Mouse (Mus musculus) heart, postnatal 10 days (tissue): Measurements from ENCODE around the gene Phf21a. TPM values are rescaled to one million over a fixed set of nuclear protein-coding genes. Genes with fewer than 3 reads are reported as not detected.
A peak's percentile ranks its signal among the peaks of the same experiment; 100 is the strongest.

ENCODE experiments used
- DNase-seq, 2 experiments: peaks; one replicate each; pipeline ENCODE4 v3.0.0; 2021
- intact Hi-C: fragments of 180-260 bp; cut with DNase I; formaldehyde crosslinking; loops from one replicate; pipeline ENCODE4 v1.15.1; 2025
- total RNA-seq, 2 experiments: library from RNA; stranded (reverse); gene quantifications; 2 replicates each; pipeline ENCODE4 v1.2.3; 2021

Phf21a gene
- total RNA-seq, 2 experiments from 2014 or later = 31.3 to 42.1 TPM

DNA sequence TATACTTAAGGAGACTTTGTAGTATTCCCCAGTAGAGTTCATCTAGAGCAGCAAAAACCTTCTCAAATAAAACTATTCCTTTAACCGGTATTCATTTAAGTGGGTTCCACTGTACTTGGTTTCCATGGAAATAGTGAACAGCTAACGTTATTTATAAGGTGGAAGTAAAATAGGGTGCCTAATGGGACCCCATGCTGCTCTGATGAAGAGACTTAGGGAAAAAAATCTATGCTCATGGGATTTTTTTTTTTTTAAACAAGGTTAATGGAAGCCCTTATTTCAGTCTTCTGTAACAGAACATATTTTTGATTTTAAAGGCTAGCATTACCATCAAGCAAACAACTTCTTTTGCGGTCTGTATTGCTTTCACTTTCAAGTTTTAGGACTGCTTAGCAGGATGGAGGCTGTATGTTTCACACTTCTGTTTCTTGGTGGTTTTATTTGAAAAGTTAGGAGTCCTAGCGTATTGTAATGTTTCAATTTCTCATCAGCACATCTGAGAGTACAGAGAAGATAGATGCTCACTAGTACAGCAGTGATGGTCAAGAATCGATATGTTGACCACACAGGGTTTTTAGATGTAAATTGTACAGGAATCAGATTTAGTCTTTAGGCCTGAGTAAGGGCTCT, 112.2 kb downstream of the Phf21a start:
- intact Hi-C loops = no loop called here

DNA sequence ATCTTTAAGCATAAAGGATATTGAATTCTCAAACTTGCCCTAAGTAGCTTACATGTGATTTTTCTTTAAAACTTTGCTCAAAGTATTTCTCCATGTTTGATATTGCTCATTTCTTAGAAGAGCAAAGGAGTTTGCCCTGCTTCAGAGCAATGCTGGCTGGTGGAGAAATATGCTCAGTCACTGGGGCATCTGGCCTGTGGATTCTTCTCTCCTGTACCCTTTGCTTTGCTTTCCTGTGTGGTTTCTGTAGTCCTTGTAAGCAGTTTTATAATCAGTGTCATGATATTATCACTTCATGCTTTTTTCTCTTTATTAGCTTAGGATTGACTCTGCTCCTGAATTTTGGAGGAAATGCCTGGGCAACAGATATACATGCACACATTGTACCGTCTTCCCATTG, 117.5 kb downstream of the Phf21a start:
- intact Hi-C loops = no loop called here
- DNase-seq = no peak

More for the DNA sequence above, 112.2 kb downstream of the Phf21a start:
- DNase-seq = no peak

GRCm38 (mm10) chr2:92221431-92221830, 128.5 kb downstream of the Phf21a start:
- no peak for DNase-seq
- intact Hi-C loops = no loop called here

DNA sequence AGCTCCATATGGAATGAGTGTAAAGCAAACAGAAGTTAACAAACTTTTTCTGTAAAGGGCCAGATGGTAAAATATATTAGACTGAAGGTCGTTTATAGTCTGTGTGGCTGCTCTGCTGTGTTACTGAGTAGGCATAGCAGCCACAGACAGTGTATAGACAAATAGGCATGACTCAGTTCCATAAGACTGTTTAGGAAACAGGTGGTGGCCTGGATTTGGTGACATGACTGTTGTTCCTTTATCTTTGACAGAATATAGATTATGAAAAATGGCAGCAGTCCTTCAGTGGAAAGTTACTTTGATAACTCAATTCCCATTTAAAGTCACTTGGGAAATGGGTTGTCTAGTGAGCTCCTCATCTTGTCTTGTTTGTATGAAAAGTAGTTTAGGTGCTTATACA, 132.7 kb downstream of the Phf21a start:
- intact Hi-C loops = no loop called here
- no peak for DNase-seq

GRCm38 (mm10) chr2:92229973-92230372, 137.1 kb downstream of the Phf21a start:
- intact Hi-C loops = no loop called here
- DNase-seq = no peak

- intact Hi-C loops = no loop called here
- no peak for DNase-seq
These were observed 138.8 kb downstream of the Phf21a start for GRCm38 (mm10) chr2:92231706-92232105.

DNA sequence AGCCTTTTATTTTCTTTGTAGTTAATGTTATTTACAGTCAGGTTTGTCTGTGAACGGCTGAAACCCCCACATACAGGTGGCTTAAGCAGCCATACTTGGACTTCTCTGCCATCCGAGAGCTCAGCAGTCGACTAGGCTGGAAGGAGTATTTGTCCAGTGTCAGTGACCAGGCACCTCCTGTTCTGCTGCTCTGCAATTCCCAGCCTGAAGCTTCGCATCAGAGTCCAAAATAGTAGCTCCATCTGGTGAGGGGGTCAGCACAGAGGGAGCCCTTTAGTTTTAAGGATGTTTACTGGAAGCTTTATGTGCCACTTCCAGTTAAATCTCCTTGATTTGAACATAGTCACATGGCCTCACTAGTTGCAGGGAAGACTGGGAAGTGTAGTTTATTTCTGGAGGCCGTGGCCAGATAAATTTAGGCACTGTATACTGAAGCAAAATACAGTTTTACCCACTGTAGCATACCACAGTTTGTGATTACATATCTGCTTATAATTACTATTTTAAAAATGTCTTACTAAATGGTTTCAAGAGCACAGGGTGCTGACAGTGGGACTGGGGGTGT, 141.9 kb downstream of the Phf21a start:
- intact Hi-C loops = no loop called here
- DNase-seq = no peak

DNA sequence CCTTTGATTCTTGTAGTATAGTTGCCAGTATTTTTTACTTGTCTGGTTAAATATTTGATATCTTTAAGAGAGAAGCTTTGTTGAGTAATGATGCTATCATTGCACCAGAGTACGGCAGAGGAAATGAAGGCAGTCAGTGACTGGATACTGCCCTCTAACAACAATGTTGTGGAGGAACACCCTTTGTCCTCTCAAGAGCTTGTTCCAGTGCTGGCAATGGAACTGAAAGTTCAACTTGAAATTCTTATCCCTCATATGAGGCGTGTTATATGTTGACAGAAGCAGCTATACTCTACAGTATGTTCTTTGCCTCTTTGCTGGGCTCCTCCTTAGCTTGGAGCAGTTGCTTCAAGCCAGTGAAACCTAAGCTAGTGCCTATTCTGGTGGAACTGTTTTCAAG, 147.4 kb downstream of the Phf21a start:
- DNase-seq = no peak
- intact Hi-C loops = no loop called here

- intact Hi-C loops = no loop called here
- no peak for DNase-seq
These were observed 147.9 kb downstream of the Phf21a start for GRCm38 (mm10) chr2:92240816-92241215.

GRCm38 (mm10) chr2:92241317-92241716, 148.4 kb downstream of the Phf21a start:
- intact Hi-C loops = no loop called here
- DNase-seq = no peak

GRCm38 (mm10) chr2:92246112-92246511, 153.2 kb downstream of the Phf21a start:
- intact Hi-C loops = no loop called here
- DNase-seq = no peak

DNA sequence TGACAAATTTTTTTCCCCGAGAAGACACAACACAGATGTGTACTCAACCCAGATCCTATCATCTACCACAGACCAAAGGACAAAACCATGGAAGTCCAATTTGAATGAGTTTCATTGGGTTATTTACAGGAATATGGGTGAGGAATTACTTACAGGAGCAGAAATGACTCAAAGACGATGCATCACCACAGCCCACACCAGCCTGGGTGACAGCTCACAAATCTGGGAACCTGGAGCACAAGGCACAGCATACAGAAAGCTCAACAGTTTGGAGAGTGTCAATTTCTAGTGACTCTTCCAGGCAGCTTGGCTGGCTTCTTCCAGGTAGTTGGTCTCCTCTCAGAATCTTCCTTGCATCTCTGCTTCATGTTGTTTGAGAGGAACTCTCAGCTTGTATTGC, 154.8 kb downstream of the Phf21a start:
- no peak for DNase-seq
- intact Hi-C loops = no loop called here

DNA sequence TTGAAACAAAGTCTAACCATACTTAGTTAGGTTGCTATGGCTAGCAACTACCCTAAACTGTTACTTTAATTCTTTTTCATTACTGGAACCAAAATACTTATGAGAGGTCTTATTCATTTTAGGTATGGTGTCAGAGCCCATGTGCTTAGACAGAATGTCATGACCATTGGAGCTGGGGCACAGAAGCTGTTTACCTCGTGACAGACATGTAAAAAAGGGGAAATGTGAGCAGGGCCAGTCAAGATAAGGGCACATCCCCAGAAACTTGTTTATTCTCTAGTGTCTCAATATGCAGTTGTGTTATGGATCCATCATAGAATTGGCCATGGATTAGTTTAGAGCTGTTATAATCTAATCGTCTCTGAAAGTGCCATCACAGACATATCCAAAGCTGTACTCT, 157.6 kb downstream of the Phf21a start:
- DNase-seq = no peak
- intact Hi-C loops = no loop called here

- DNase-seq = no peak
These were observed 160.9 kb downstream of the Phf21a start for GRCm38 (mm10) chr2:92253777-92254176.

DNA sequence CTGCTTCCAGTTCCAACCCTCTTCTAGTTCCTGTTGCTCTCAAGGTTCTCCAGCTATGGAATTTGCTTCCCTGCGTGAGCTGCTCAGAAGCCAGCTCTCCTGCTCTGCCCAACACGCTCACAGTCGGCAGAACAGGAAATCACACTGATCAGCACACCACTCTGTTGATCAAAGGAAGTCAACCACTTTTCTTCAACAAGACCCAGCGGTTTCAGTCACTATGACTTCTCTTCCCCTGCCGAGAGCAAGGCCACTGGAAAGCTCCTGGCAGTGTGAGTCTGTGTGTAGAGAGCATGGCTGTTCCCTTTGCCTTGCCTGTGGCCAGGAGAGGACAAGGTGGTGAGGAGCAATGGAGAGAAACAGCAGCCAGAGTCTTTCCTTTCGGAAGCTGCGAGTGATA, 163.2 kb downstream of the Phf21a start:
- intact Hi-C loops = no loop called here
- DNase-seq = no peak

More at GRCm38 (mm10) chr2:92253777-92254176, 160.9 kb downstream of the Phf21a start:
- intact Hi-C loops = no loop called here

DNA sequence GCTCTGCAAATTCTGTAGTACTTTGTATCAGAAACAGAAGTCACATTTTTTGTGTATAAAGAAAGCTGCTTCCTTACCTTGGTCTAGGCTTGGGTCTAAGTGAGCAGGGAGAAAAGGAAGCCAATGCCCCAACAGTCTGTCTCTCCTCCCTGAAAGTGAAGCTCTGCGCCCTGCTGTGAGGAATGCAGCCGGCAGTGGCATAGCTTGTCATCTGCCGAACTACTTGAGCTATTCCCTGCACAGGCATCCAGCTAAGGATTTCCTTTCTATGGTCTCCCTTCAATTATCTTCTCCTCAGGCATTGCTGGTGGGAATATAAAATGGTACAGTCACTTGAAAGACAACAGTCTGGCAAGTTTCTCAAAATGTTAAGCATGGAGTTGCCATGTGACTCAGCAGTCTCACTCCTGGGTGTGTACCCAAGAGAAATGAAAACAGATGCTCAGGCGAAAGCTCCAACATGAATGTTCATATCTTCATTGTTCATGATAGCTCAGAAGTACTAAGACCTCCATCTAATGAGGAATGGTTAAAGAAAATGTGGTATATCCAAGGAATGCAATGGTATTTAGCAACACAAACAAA, 164.5 kb downstream of the Phf21a start:
- peak in 1 of 2 experiments; percentile 5 for DNase-seq
- intact Hi-C loops = no loop called here

GRCm38 (mm10) chr2:92259924-92260323, 167.0 kb downstream of the Phf21a start:
- intact Hi-C loops = no loop called here
- DNase-seq = peak; percentile 15 to 24

- no peak for DNase-seq
- intact Hi-C loops = no loop called here
These were observed 173.2 kb downstream of the Phf21a start for GRCm38 (mm10) chr2:92266100-92266617.

DNA sequence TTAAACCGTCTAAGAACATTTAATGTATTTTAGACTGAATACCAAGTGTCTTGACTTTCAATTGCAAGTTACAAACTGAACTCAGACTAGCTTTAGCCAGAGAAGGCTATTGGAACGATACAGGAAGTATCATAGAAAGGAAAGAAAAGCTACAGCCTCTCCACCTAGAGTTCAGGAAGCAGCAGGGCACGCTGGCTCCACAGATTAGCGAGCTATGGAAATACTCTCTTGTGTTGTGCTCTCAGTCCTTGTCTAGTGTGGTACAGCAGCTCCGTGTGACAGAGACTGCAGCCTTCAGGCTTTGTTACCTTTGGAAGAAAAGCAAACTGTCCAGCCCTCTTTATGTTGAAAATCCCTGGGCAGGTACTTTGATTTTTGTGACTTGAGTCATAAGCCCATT, 176.3 kb downstream of the Phf21a start:
- intact Hi-C loops = no loop called here
- no peak for DNase-seq

- DNase-seq = no peak
- intact Hi-C loops = no loop called here
These were observed 179.6 kb downstream of the Phf21a start for GRCm38 (mm10) chr2:92272510-92272909.

GRCm38 (mm10) chr2:92273101-92273801, 180.3 kb downstream of the Phf21a start:
- DNase-seq = peak in 1 of 2 experiments; percentile 15
- intact Hi-C loops = no loop called here

- intact Hi-C loops = no loop called here
- DNase-seq = no peak
These were observed 180.9 kb downstream of the Phf21a start for GRCm38 (mm10) chr2:92273802-92274183.
